Mouse (Mus musculus): Measurements from ENCODE around the gene Nanos2. TPM values are rescaled to one million over a fixed set of nuclear protein-coding genes. Genes with fewer than 3 reads are reported as not detected.

The Nanos2 gene
- polyA plus RNA-seq (2015; fragmentation: Nextera tagmentation; extraction: Ambion mirVana) = not detected in 2 replicates

DNA sequence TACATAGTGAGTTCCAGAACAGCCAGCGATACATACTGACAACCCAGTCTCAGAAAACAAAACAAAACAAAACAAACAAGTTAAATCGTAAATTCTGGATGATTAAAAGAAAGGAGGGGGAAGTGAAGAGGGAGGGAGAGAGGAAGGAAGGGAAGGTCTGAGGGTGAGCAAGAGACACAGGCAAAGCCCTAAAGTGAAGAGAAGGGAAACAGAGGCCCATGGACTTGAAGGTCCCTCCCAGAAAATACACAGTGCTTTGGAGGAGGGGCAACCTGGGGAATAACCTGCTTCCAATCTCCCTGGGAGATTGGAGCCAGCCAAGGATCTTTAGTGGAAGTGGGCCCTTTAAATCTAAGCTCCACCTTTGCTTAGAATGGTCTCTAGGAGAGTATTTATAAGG, at the start of gene Nanos2:
Nanos2 (plus strand) TSS at position 301 of the 400 bp plus-strand sequence.
- ATAC-seq (ENCODE audit: insufficient read depth, low FRiP score, low read depth) = no peak
- H3K27me3 ChIP-seq (replicated peaks) = peaks cover 11% of the 10 kb centered on the region; the same call in 1 of the 2 replicates
- H3K9ac ChIP-seq = no peak within 1 kb of the TSS
- WGBS = 67% methylated on average over 2 of the region's 2 CpGs
- H3K9me3 ChIP-seq = no peaks in the 10 kb centered on the region
- no peaks in the 10 kb centered on the region for H3K36me3 ChIP-seq
- H3K4me1 ChIP-seq = peaks cover 13% of the 10 kb centered on the region
- H3K27ac ChIP-seq = no peak within 1 kb of the TSS
- H3K4me3 ChIP-seq (replicated peaks) = no peak within 1 kb of the TSS
- H3K4me2 ChIP-seq = no peak within 1 kb of the TSS

DNA sequence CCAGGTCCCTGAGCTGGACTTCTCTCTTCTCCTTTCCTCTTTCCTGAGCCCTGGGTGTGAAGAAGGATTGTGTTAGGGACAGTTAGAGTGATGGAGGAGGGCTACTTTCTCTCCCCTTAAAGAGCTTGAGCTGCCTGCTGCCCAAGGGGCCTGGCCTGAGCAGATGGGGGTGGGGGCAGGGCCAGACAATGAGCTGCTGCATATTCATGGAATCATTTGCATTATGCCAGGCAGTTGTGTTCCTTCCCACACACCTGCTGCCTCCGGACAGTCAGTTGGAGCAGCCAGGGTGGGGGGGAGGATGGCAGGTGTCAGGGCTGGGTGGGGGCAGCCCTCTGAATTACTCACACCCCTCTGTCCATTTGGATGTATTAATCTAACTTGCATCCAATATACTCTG, 44.8 kb upstream of the Nanos2 start:
- H3K4me3 ChIP-seq (replicated peaks) = no peak overlapping the region
- H3K27ac ChIP-seq = no peak overlapping the region
- WGBS = 19% methylated on average over 1 of the region's 1 CpGs
- H3K4me1 ChIP-seq = no peaks in the 10 kb centered on the region
- H3K36me3 ChIP-seq = no peaks in the 10 kb centered on the region
- H3K9ac ChIP-seq = no peak overlapping the region
- H3K9me3 ChIP-seq = no peaks in the 10 kb centered on the region
- no peak overlapping the region for H3K4me2 ChIP-seq
- no peaks in the 10 kb centered on the region for H3K27me3 ChIP-seq (replicated peaks)
- ATAC-seq (ENCODE audit: insufficient read depth, low FRiP score, low read depth) = no peak

DNA sequence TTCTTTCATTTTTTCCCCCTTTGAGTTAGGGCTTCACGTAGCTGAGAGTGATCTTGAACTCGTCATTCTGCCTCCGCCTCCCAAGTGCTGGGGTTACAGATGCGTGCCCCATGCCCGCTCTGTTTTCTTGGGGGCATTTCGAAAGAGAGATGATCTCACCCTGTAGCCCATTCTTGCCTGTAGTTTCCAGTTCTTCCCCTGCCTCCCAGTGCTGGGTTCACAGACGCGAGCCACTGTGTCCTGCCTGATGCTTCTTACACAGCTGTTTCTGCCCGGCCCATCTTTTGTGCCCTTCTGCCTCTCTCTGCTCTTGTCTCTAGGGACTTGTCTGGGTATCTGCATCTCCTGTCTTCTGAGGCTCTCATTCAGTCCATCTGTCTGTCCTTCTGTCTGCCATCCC, 44.4 kb upstream of the Nanos2 start:
- H3K36me3 ChIP-seq = no peaks in the 10 kb centered on the region
- H3K9ac ChIP-seq = no peak overlapping the region
- no peaks in the 10 kb centered on the region for H3K27me3 ChIP-seq (replicated peaks)
- no peaks in the 10 kb centered on the region for H3K9me3 ChIP-seq
- no peak overlapping the region for H3K27ac ChIP-seq
- 48% methylated on average over 9 of the region's 9 CpGs for WGBS
- H3K4me1 ChIP-seq = no peaks in the 10 kb centered on the region
- no peak for ATAC-seq (ENCODE audit: insufficient read depth, low FRiP score, low read depth)
- H3K4me3 ChIP-seq (replicated peaks) = no peak overlapping the region
- H3K4me2 ChIP-seq = no peak overlapping the region

DNA sequence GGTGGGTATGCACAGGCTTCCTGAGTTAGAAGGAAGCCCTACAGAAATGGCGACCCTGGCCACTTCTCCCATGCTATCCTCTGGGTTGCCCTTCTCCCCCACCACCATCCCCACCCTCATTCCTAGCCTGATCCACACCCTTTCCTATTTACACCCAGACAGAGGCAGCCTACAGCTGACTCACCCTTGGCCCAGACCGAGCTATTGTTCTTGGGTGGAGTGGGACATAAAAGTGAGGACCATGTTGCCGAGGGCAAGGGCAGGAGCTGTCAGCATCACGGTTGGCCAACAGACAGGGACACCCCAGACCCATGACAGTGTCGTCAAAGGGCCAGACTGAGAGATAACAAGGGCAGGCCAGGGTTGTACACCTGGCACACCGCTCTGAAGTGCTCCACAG, 39.0 kb upstream of the Nanos2 start:
- H3K4me1 ChIP-seq = no peaks in the 10 kb centered on the region
- H3K9me3 ChIP-seq = no peaks in the 10 kb centered on the region
- no peaks in the 10 kb centered on the region for H3K36me3 ChIP-seq
- 57% methylated on average over 6 of the region's 6 CpGs for WGBS
- no peak overlapping the region for H3K9ac ChIP-seq
- peak; percentile 59 for ATAC-seq (ENCODE audit: insufficient read depth, low FRiP score, low read depth)
- no peak overlapping the region for H3K4me2 ChIP-seq
- H3K4me3 ChIP-seq (replicated peaks) = no peak overlapping the region
- no peak overlapping the region for H3K27ac ChIP-seq
- no peaks in the 10 kb centered on the region for H3K27me3 ChIP-seq (replicated peaks)

DNA sequence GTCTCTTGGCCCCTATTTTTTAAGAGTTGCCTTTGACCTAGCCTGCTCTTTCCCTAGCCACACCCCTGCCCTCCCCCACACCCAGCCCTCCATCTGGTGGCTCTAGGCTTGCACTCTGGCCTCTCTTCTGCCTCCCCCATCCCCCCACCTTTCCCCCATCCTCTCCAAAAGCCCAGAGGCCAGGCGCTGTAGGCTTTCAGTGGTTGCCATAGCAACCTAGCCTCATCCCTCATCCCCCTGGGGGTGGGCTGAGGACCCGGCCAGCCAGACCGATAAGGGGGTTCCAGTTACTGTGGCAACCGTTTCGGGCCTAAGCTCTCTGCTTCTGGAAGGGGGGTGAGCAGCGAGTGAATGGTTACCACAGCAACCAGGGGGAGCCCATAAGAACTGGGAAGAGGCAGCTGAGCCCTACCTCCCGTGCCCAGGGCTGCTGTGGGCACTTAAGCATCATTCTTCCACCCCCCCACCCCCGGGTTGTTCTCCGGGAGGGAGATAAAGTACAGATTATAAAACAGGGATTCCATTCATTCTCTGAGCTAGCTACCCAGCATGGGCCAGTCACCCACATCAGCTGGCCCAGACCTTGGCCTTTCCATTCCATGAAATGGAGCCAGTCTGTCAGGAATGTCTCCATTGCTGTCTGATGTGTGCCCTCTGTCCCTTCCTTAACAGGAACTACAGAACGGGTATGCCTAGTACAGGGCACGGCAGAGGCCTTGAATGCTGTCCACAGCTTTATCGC, 37.2 kb upstream of the Nanos2 start:
- no peak overlapping the region for H3K27ac ChIP-seq
- H3K27me3 ChIP-seq (replicated peaks) = no peaks in the 10 kb centered on the region
- no peak overlapping the region for H3K9ac ChIP-seq
- ATAC-seq (ENCODE audit: insufficient read depth, low FRiP score, low read depth) = no peak
- WGBS = 30% methylated on average over 12 of the region's 12 CpGs
- no peaks in the 10 kb centered on the region for H3K36me3 ChIP-seq
- H3K4me1 ChIP-seq = no peaks in the 10 kb centered on the region
- no peak overlapping the region for H3K4me3 ChIP-seq (replicated peaks)
- H3K4me2 ChIP-seq = no peak overlapping the region
- H3K9me3 ChIP-seq = no peaks in the 10 kb centered on the region

DNA sequence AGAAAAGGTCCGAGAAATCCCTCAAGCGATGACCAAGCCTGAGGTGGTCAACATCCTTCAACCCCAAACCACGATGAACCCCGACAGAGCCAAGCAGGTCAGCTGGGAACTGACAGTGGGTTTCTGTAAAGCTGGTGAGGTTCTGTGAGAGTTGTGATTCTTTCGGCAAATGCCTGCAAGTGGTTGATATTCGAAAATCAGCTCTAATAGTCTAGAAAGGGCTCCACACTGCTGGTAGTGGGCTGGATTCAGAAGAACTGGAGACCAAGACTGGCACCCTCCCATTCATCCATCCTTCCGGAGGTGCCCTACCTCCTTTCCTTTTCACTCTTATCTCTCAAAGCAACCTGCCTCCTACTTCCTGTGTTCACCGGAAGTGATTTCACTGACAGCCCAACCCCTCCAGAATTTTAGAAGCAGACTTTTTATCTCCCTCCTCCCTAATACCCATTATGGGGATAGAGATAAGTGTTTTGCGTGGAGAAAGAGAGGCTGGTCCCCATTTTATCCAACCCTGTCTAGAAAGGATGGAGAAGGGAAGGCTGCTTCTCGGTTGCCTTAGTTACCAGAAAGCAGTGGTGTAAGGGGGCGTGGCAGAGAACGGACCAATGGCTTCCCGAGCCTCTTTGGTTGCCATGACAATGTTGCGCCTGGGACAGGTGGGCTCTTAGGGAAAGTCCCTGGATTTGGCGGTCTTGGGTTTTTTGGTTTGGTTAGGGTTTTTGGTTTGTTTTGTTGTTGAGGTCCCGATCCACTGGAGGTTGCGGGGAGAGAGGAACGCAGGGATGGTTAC, 36.5 kb upstream of the Nanos2 start:
- Histone ChIP-seq H3K4me2 (no peak overlapping the region), H3K9me3 (no peaks in the 10 kb centered on the region), H3K4me3 (replicated peaks) (no peak overlapping the region), H3K9ac (no peak overlapping the region), H3K4me1 (no peaks in the 10 kb centered on the region), H3K27me3 (replicated peaks) (no peaks in the 10 kb centered on the region), H3K27ac (no peak overlapping the region), H3K36me3 (no peaks in the 10 kb centered on the region)
- no peak for ATAC-seq (ENCODE audit: insufficient read depth, low FRiP score, low read depth)
- WGBS = 24% methylated on average over 18 of the region's 18 CpGs

DNA sequence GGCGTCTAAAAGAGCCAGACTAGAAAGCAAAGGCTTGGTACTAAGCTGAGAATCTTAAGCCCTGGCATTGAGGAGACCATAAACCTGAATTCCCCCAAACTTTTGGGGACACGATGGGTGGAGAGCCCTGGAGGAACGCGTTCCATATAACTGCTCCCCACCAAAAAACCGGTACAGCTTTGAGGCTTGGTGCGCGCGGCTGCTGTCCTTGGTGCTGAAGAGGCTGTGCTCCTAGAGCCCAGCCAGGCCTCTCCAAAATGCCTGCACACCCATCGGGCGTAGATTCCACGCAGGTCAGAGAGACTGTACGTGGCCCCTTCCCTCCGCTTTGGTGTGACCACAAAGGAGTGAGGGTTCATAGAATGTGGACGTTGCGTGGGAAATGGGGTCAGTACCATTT, 35.8 kb upstream of the Nanos2 start:
- Histone ChIP-seq H3K4me2 (no peak overlapping the region), H3K9me3 (no peaks in the 10 kb centered on the region), H3K4me1 (no peaks in the 10 kb centered on the region), H3K9ac (no peak overlapping the region), H3K4me3 (replicated peaks) (no peak overlapping the region), H3K27me3 (replicated peaks) (0 out of 2 replicates have a peak, but pooled peaks cover 2% of the 10 kb centered on the region), H3K27ac (no peak overlapping the region), H3K36me3 (no peaks in the 10 kb centered on the region)
- 12% methylated on average over 15 of the region's 15 CpGs for WGBS
- ATAC-seq (ENCODE audit: insufficient read depth, low FRiP score, low read depth) = no peak

DNA sequence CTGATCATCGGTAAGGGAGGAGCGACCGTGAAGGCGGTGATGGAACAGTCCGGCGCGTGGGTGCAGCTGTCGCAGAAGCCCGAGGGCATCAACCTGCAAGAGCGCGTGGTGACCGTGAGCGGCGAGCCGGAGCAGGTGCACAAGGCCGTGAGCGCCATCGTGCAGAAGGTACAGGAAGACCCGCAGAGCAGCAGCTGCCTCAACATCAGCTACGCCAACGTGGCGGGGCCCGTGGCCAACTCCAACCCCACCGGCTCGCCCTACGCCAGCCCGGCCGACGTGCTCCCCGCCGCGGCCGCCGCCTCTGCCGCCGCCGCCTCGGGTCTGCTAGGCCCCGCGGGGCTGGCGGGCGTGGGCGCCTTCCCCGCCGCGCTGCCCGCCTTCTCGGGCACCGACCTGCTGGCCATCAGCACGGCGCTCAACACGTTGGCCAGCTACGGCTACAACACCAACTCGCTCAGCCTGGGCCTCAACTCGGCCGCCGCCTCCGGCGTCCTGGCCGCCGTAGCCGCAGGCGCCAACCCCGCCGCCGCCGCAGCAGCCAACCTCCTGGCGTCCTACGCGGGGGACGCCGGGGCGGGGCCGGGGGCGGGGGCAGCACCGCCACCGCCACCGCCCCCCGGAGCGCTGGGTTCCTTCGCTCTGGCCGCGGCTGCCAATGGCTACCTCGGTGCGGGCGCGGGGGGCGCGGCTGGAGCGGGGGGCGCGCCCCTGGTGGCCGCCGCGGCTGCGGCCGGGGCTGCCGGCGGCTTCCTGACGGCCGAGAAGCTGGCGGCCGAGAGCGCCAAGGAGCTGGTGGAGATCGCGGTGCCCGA, 29.4 kb upstream of the Nanos2 start:
- ATAC-seq (ENCODE audit: insufficient read depth, low FRiP score, low read depth) = peak; percentile 83
- under 1% methylated on average over 75 of the region's 107 CpGs for WGBS

DNA sequence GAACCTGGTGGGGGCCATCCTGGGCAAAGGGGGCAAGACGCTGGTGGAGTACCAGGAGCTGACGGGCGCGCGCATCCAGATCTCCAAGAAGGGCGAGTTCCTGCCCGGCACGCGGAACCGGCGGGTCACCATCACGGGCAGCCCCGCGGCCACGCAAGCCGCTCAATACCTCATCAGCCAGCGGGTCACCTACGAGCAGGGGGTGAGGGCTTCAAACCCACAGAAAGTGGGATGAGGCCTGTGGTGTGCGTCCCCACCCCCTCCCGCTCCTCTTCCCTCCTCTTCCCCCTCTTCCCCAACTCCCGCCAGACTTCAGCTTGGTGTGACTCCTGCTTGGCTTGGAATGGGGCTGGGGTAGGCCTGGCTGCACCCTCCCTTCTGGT, 28.8 kb upstream of the Nanos2 start:
- Histone ChIP-seq H3K4me2 (peak overlapping the region; percentile 99), H3K9ac (peak overlapping the region; percentile 44; the same call in 1 of the 2 replicates), H3K9me3 (no peaks in the 10 kb centered on the region), H3K27me3 (replicated peaks) (peaks cover 58% of the 10 kb centered on the region), H3K4me1 (peaks cover 21% of the 10 kb centered on the region), H3K36me3 (no peaks in the 10 kb centered on the region), H3K27ac (no peak overlapping the region), H3K4me3 (replicated peaks) (peak overlapping the region; percentile 67)
- WGBS = 3% methylated on average over 20 of the region's 21 CpGs
- ATAC-seq (ENCODE audit: insufficient read depth, low FRiP score, low read depth) = no peak

More for the DNA sequence above, 29.4 kb upstream of the Nanos2 start:
- Histone ChIP-seq H3K9ac (peak overlapping the region; percentile 44; the same call in 1 of the 2 replicates), H3K36me3 (no peaks in the 10 kb centered on the region), H3K4me2 (peak overlapping the region; percentile 99), H3K27ac (no peak overlapping the region), H3K9me3 (no peaks in the 10 kb centered on the region), H3K27me3 (replicated peaks) (peaks cover 53% of the 10 kb centered on the region), H3K4me3 (replicated peaks) (peak overlapping the region; percentile 67), H3K4me1 (peaks cover 18% of the 10 kb centered on the region)

DNA sequence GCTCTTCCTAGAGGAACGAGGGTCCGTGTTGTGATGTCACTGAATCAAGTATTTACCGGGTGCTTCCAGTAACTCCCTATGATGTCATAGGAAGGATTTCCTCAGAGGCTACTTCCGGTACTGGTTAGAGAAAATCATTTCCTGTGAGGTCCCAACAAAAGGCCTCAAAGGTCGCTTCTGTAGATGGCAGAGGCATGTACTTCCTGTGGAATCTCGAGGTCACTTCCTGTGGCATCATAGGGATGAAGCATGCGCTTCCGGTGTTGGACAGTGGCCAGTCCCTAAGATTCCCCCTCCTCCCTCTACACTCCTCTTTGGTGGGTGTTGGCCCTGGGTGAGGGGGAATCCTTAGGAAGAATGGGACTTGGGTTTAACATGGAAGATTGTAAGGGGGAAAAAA, 27.8 kb upstream of the Nanos2 start:
- no peak for ATAC-seq (ENCODE audit: insufficient read depth, low FRiP score, low read depth)
- 58% methylated on average over 8 of the region's 8 CpGs for WGBS
- no peak overlapping the region for H3K4me3 ChIP-seq (replicated peaks)

DNA sequence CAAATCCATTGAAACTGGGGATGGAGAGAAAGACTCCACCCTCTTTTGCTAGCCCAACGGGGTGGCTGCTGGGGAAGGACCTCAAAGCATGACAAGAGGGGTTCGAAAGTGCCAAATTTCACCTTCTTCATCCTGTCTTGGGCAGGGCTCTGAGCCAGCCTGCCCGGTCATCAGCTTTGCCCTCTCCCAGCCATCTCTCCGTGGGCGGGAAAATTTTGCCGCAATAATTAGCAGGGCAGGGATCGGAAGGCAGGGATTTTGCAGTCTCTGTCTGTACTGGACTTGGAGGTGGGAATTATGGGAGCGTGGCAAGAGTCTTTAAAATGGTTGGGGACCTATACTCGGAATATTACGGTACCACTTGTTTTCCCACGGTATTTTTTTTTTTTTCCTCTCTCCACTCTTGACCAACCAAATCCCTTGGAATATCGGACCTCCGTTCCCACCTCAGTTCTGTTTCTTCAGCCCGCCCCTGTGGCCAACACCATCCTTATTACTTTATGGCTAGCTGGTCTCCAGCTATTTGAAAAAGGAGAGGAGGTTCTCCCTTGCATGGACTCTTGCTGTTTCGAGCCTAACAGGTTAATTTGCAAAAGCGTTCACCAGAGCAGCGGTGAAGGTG, 24.9 kb upstream of the Nanos2 start:
- Histone ChIP-seq H3K9me3 (no peaks in the 10 kb centered on the region), H3K4me1 (peaks cover 23% of the 10 kb centered on the region), H3K27me3 (replicated peaks) (peaks cover 74% of the 10 kb centered on the region), H3K4me2 (peak overlapping the region; percentile 43), H3K36me3 (no peaks in the 10 kb centered on the region), H3K4me3 (replicated peaks) (peak overlapping the region; percentile 8; the same call in 1 of the 2 replicates), H3K27ac (no peak overlapping the region), H3K9ac (no peak overlapping the region)
- ATAC-seq (ENCODE audit: insufficient read depth, low FRiP score, low read depth) = no peak
- WGBS = 3% methylated on average over 17 of the region's 17 CpGs

More for the DNA sequence above, 27.8 kb upstream of the Nanos2 start:
- H3K36me3 ChIP-seq = no peaks in the 10 kb centered on the region
- no peak overlapping the region for H3K27ac ChIP-seq
- H3K27me3 ChIP-seq (replicated peaks) = peaks cover 69% of the 10 kb centered on the region
- H3K4me1 ChIP-seq = peaks cover 24% of the 10 kb centered on the region
- H3K4me2 ChIP-seq = no peak overlapping the region
- no peaks in the 10 kb centered on the region for H3K9me3 ChIP-seq
- H3K9ac ChIP-seq = no peak overlapping the region

Measured in stomach, embryonic 15.5 days (tissue).